Mouse (Mus musculus) heart, adult 2 months (tissue): Measurements from ENCODE around the gene Lhx4. TPM values are rescaled to one million over a fixed set of nuclear protein-coding genes. Genes with fewer than 3 reads are reported as not detected.

Experiments
- DNase-seq, 2 experiments: peaks; one replicate each; pipeline ENCODE4 v3.0.0; 2021
- H3K27ac ChIP-seq: fragments of 200-600 bp; 2 replicates; pipeline ENCODE4 v1.8.1; 2022
- H3K27me3 ChIP-seq: fragments of 200-500 bp; 2 replicates; pipeline ENCODE4 v1.6.1; 2012; ENCODE audit warnings: mild to moderate bottlenecking, low read length, inconsistent platforms, mixed read lengths; ENCODE audit not compliant: control insufficient read depth, insufficient read depth
- H3K36me3 ChIP-seq: fragments of 200-500 bp; 2 replicates; pipeline ENCODE4 v1.6.1; 2012; ENCODE audit warnings: low read length, inconsistent platforms; ENCODE audit not compliant: control insufficient read depth, insufficient read depth
- H3K4me1 ChIP-seq: fragments of 200-500 bp; 2 replicates; pipeline ENCODE4 v1.6.1; 2011; ENCODE audit warnings: low read length; ENCODE audit not compliant: control insufficient read depth, insufficient read depth
- H3K4me3 ChIP-seq: fragments of 200-600 bp; 2 replicates; pipeline ENCODE4 v1.8.1; 2022
- H3K79me2 ChIP-seq: fragments of 200-500 bp; replicated peaks from 2 replicates; pipeline ENCODE4 v1.6.1; 2012; ENCODE audit warnings: mild to moderate bottlenecking, inconsistent platforms, low read length, moderate library complexity, mixed read lengths; ENCODE audit not compliant: control insufficient read depth, insufficient read depth
- H3K9ac ChIP-seq: fragments of 200-500 bp; 2 replicates; pipeline ENCODE4 v1.6.1; 2012; ENCODE audit warnings: low read depth, mild to moderate bottlenecking, control low read depth, inconsistent platforms, low read length, mixed read lengths
- CTCF ChIP-seq: fragments of 200-600 bp; IDR thresholded peaks from 2 replicates; pipeline ENCODE4 v1.8.1; 2022; ENCODE audit warnings: antibody characterized with exemption, mild to moderate bottlenecking, moderate library complexity
- EP300 ChIP-seq: fragments of 200-500 bp; IDR thresholded peaks from 2 replicates; pipeline ENCODE4 v1.6.1; 2011; ENCODE audit warnings: low read depth, low read length, control low read depth; ENCODE audit not compliant: insufficient read depth
- POLR2A ChIP-seq: fragments of 200-500 bp; IDR thresholded peaks from 2 replicates; pipeline ENCODE4 v1.6.1; 2011; ENCODE audit warnings: mild to moderate bottlenecking, low read depth, low read length, control low read depth; ENCODE audit not compliant: insufficient read depth
- WGBS: fragments of 180-500 bp; shearing (Covaris S2); methylation state at CpG from one replicate; pipeline ENCODE4 v1.1.7; 2018; 5-methylcytosine and 5-hydroxymethylcytosine counted together
- intact Hi-C: fragments of 180-260 bp; cut with DNase I; formaldehyde crosslinking; loops from one replicate; pipeline ENCODE4 v1.15.1; 2025
- polyA plus RNA-seq: library from polyadenylated mRNA; depleted of rRNA; stranded (reverse); fragments of >200 nt; gene quantifications from 2 replicates; pipeline ENCODE4 v1.2.3, GENCODE M21; 2012
- total RNA-seq, 2 experiments: library from RNA; stranded (reverse); gene quantifications; 2 replicates each; pipeline ENCODE4 v1.2.3; 2021

Lhx4 gene
- total and polyA plus RNA-seq, 3 experiments: not detected

- peak in 1 of 2 experiments; percentile 19 for DNase-seq
- TF ChIP-seq CTCF (no peak), POLR2A (no peak), EP300 (no peak)
- Histone ChIP-seq H3K36me3 (no peaks in the 10 kb centered on the region), H3K79me2 (no peaks in the 10 kb centered on the region), H3K27ac (no peak overlapping the region), H3K9ac (no peak overlapping the region), H3K27me3 (no peaks in the 10 kb centered on the region), H3K4me3 (no peak overlapping the region), H3K4me1 (no peaks in the 10 kb centered on the region)
- intact Hi-C loops: no loop called here
- 53% methylated on average over 5 of the region's 5 CpGs for WGBS
Measured at GRCm38 (mm10) chr1:155782382-155782781, 30.9 kb upstream of the Lhx4 start.

DNA sequence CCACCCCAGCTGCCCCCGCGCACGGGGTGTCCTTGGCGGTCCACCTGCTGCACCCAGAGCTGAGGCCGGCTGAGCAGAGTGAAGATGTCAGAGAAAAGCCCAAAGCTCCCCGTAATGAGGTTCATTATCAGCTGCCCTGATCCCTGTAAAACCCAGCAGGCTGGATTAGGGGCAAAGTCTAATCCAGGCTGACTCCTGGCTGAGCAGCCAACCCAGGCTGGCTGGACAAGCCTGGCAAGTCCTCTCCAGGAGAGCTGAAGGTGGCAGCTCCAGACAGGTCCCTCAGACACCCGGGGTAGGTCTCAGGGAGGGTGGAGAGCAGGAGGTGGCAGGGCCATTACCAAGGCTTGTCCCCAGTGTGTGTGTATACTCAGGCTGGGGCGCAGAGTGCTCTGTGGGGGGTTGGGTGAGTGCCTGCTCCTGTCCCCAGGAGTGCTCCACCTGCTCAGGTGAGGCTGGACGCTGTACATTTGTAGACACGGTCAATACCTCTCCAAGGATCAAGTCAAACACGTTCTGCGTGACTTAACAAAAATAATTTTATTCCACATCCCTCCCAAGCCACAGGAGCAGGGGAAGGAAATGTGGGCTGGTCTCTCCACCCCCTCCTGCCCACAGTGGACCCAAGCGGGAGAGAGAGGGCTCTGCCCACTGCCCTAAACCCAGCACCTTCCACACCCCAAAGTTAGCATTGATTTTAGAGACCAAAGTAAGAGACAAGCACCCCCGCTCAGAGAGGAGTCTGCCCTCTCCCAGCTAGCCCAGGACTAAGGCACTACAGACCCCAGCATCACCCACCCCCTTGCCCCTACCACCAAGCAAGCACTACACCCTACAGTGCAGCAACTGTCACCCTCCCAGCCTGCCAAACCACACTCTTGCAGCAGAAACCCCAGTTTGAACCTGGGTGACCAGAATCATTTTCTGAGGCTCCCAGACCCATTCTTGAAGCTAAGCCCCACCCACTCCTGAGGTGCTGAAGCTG, 26.4 kb upstream of the Lhx4 start:
- no peaks in the 10 kb centered on the region for H3K36me3 ChIP-seq
- H3K27me3 ChIP-seq: no peaks in the 10 kb centered on the region
- H3K79me2 ChIP-seq: no peaks in the 10 kb centered on the region
- intact Hi-C loops: no loop called here
- no peaks in the 10 kb centered on the region for H3K4me1 ChIP-seq
- WGBS: 81% methylated on average over 14 of the region's 14 CpGs
- no peak for DNase-seq
- H3K9ac ChIP-seq: no peak overlapping the region
- TF ChIP-seq POLR2A (no peak), CTCF (no peak), EP300 (no peak)
- H3K4me3 ChIP-seq: no peak overlapping the region
- H3K27ac ChIP-seq: no peak overlapping the region

DNA sequence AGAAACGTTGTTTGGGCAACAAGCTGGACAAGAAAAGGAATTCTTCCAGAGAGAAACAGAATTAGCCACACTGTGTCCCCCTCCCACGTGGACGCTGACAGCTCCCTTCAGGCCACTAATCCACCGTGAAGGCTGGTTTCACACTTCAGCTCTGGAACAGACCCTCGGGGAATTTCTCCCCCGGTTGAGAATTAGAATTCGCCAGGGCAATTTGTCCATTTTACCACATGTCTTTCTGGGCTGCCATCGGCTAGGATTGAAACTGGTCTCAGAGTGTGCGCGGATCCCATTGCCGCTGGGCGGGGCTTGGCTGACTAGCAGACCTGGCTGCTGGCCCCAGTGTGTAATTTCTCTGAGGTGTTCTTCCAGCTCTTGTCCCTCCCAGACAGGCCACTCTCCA, 7.7 kb upstream of the Lhx4 start:
- intact Hi-C loops: no loop called here
- H3K27ac ChIP-seq: no peak overlapping the region
- H3K27me3 ChIP-seq: no peaks in the 10 kb centered on the region
- H3K4me1 ChIP-seq: no peaks in the 10 kb centered on the region
- H3K36me3 ChIP-seq: no peaks in the 10 kb centered on the region
- WGBS: 71% methylated on average over 12 of the region's 12 CpGs
- no peak for DNase-seq
- H3K9ac ChIP-seq: no peak overlapping the region
- H3K79me2 ChIP-seq: no peaks in the 10 kb centered on the region
- no peak overlapping the region for H3K4me3 ChIP-seq
- TF ChIP-seq CTCF: no peak
- TF ChIP-seq POLR2A: no peak
- no peak for TF ChIP-seq EP300

GRCm38 (mm10) chr1:155758711-155759110, 7.2 kb upstream of the Lhx4 start:
- 86% methylated on average over 4 of the region's 4 CpGs for WGBS
- no peaks in the 10 kb centered on the region for H3K4me1 ChIP-seq
- no peak overlapping the region for H3K27ac ChIP-seq
- no peaks in the 10 kb centered on the region for H3K36me3 ChIP-seq
- intact Hi-C loops: no loop called here
- DNase-seq: no peak
- TF ChIP-seq POLR2A: no peak
- TF ChIP-seq CTCF: no peak
- TF ChIP-seq EP300: no peak
- H3K27me3 ChIP-seq: no peaks in the 10 kb centered on the region
- H3K4me3 ChIP-seq: no peak overlapping the region
- H3K9ac ChIP-seq: no peak overlapping the region
- H3K79me2 ChIP-seq: no peaks in the 10 kb centered on the region

GRCm38 (mm10) chr1:155757621-155758020, 6.1 kb upstream of the Lhx4 start:
- no peaks in the 10 kb centered on the region for H3K79me2 ChIP-seq
- no peaks in the 10 kb centered on the region for H3K4me1 ChIP-seq
- H3K4me3 ChIP-seq: no peak overlapping the region
- H3K27me3 ChIP-seq: no peaks in the 10 kb centered on the region
- DNase-seq: no peak
- H3K36me3 ChIP-seq: no peaks in the 10 kb centered on the region
- no peak overlapping the region for H3K9ac ChIP-seq
- 63% methylated on average over 7 of the region's 7 CpGs for WGBS
- TF ChIP-seq POLR2A (no peak), CTCF (no peak), EP300 (no peak)
- H3K27ac ChIP-seq: no peak overlapping the region
- intact Hi-C loops: no loop called here

GRCm38 (mm10) chr1:155753411-155753810, 1.9 kb upstream of the Lhx4 start:
- no peak overlapping the region for H3K4me3 ChIP-seq
- H3K4me1 ChIP-seq: no peaks in the 10 kb centered on the region
- H3K27ac ChIP-seq: no peak overlapping the region
- 71% methylated on average over 9 of the region's 9 CpGs for WGBS
- intact Hi-C loops: no loop called here
- H3K27me3 ChIP-seq: peaks cover 7% of the 10 kb centered on the region; the same call in 1 of the 2 replicates
- TF ChIP-seq CTCF: no peak
- TF ChIP-seq POLR2A: no peak
- no peak for TF ChIP-seq EP300
- no peaks in the 10 kb centered on the region for H3K36me3 ChIP-seq
- H3K79me2 ChIP-seq: no peaks in the 10 kb centered on the region
- H3K9ac ChIP-seq: no peak overlapping the region
- DNase-seq: no peak
